Mouse (Mus musculus) small intestine, adult 2 months (tissue): ENCODE measurements around the gene Rab11fip3. TPM values are rescaled to one million over a fixed set of nuclear protein-coding genes. Genes with fewer than 3 reads are reported as not detected.

Source experiments
- H3K27ac ChIP-seq: fragments of 200-500 bp; 2 replicates; pipeline ENCODE4 v1.5.1; 2012; ENCODE audit warnings: low read depth, low read length, control low read depth, inconsistent platforms; ENCODE audit not compliant: insufficient read depth
- H3K27me3 ChIP-seq: fragments of 200-500 bp; 2 replicates; pipeline ENCODE4 v1.6.1; 2012; ENCODE audit warnings: mild to moderate bottlenecking, moderate library complexity, low read length, inconsistent platforms; ENCODE audit not compliant: control insufficient read depth, insufficient read depth
- H3K36me3 ChIP-seq: fragments of 200-500 bp; 2 replicates; pipeline ENCODE4 v1.6.1; 2012; ENCODE audit warnings: mild to moderate bottlenecking, low read length, control low read depth, inconsistent platforms; ENCODE audit not compliant: control insufficient read depth, insufficient read depth
- H3K4me1 ChIP-seq: fragments of 200-500 bp; 2 replicates; pipeline ENCODE4 v1.6.1; 2012; ENCODE audit warnings: low read length, inconsistent platforms, mixed read lengths; ENCODE audit not compliant: control insufficient read depth, insufficient read depth, insufficient read length
- H3K4me3 ChIP-seq: fragments of 200-500 bp; 2 replicates; pipeline ENCODE4 v1.5.1; 2012; ENCODE audit warnings: low read depth, mild to moderate bottlenecking, control low read depth, inconsistent platforms, low read length, moderate library complexity
- CTCF ChIP-seq: fragments of 200-500 bp; IDR thresholded peaks from 2 replicates; pipeline ENCODE4 v1.5.1; 2012; ENCODE audit warnings: low read depth, mild to moderate bottlenecking, control low read depth, inconsistent platforms, low read length, moderate library complexity, mixed read lengths; ENCODE audit not compliant: insufficient replicate concordance, insufficient read length; ENCODE audit errors: extremely low read depth
- POLR2A ChIP-seq: fragments of 200-500 bp; IDR thresholded peaks from 2 replicates; pipeline ENCODE4 v1.6.1; 2012; ENCODE audit warnings: low read depth, mild to moderate bottlenecking, control low read depth, inconsistent platforms, low read length, moderate library complexity
- WGBS: fragments of 180-500 bp; shearing (Covaris S2); methylation state at CpG from one replicate; pipeline ENCODE4 v1.1.7; 2018; 5-methylcytosine and 5-hydroxymethylcytosine counted together
- polyA plus RNA-seq: library from polyadenylated mRNA; depleted of rRNA; stranded (reverse); fragments of >200 nt; gene quantifications from 2 replicates; pipeline ENCODE4 v1.2.3, GENCODE M21; 2012

The Rab11fip3 gene
- polyA plus RNA-seq, 1 experiment = 116 TPM

DNA sequence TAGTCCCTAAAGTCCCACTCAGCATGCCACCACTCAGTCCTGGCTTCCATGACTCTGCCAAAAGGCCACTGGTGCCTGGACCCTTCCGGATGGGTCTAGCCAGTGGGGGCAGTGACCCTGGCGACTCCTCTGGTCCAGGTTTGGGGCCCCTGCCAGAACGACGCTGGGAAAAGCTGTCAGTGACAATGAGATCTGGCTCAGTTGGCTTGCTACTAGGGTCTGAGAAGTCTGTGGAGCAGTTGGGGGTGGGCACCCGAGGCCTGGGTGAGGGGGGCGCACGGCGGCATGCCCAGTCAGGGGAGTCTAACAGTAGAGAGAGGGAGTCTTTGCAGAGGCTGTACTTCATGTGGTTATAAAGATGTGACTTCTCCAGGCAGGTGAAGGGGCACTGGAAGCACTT, 121.3 kb downstream of the Rab11fip3 start:
- no peak for TF ChIP-seq POLR2A
- TF ChIP-seq CTCF = no peak
- Histone ChIP-seq H3K4me3 (no peak overlapping the region), H3K27me3 (peaks cover 16% of the 10 kb centered on the region), H3K27ac (no peak overlapping the region), H3K36me3 (no peaks in the 10 kb centered on the region), H3K4me1 (peaks cover 3% of the 10 kb centered on the region)
- 82% methylated on average over 8 of the region's 8 CpGs for WGBS

DNA sequence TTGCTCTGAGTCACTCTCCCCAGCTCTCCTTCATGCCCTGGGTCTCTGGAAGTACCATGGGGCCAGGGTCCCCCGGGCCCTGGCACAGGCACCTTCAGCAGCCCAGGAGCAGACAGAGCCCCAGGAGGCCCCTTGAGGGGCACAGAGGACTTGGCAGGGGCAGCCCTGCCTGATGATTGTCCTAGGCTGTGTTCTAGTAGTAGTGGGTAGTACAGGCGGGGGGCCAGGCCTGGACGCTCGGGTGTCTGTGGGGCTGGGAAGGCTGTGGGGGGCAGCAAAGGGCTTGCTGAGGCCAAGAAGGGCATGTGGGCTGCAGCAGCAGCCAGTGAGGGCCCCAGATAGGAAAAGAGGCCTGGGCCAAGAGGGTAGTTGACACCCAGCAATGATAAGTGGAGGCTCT, 121.8 kb downstream of the Rab11fip3 start:
- Histone ChIP-seq H3K4me3 (no peak overlapping the region), H3K4me1 (peaks cover 8% of the 10 kb centered on the region), H3K36me3 (no peaks in the 10 kb centered on the region), H3K27me3 (peaks cover 16% of the 10 kb centered on the region), H3K27ac (no peak overlapping the region)
- 87% methylated on average over 4 of the region's 4 CpGs for WGBS
- TF ChIP-seq CTCF (no peak), POLR2A (no peak)

- TF ChIP-seq POLR2A (no peak), CTCF (no peak)
- WGBS = 81% methylated on average over 8 of the region's 8 CpGs
- H3K27ac ChIP-seq = no peak overlapping the region
- no peaks in the 10 kb centered on the region for H3K36me3 ChIP-seq
- H3K4me3 ChIP-seq = no peak overlapping the region
- peaks cover 12% of the 10 kb centered on the region for H3K4me1 ChIP-seq
- H3K27me3 ChIP-seq = peaks cover 11% of the 10 kb centered on the region
Measured at GRCm38 (mm10) chr17:25946891-25947290, 122.5 kb downstream of the Rab11fip3 start.

- Histone ChIP-seq H3K27ac (no peak overlapping the region), H3K4me1 (peaks cover 12% of the 10 kb centered on the region), H3K27me3 (peaks cover 6% of the 10 kb centered on the region), H3K4me3 (no peak overlapping the region), H3K36me3 (no peaks in the 10 kb centered on the region)
- TF ChIP-seq CTCF (no peak), POLR2A (no peak)
- WGBS = 83% methylated on average over 7 of the region's 7 CpGs
Measured at GRCm38 (mm10) chr17:25946349-25946748, 123.0 kb downstream of the Rab11fip3 start.

DNA sequence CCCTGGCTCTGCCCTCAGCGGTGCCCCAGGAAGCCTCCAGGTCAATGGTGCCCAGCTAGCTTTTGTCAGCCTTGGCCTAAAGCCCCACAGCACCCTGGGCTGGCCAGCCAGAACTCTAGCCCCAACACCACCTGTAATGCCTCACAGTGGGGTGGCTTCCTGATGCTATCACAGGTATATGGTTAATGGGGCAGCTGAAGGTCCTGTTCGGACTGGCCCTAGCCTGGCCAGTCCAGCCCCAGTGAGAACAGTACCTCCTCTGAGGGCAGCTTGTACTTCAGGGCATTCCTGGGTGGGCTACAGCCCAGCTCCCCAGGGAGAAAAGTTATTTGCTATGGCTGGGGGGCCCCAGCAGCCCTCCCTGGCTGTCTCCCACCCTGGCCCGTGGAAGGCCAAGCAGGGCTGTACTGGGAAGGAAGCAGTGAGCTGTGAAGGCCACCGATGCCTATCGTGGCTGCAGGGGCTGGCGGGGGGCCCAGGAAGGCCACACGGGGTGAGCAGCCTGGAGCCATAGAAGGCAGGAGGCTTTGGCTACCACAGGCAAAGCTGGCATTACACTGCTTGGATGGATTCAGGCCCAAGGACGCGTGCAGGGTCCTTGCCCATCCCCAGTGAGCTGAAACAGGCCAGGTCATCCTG, 123.7 kb downstream of the Rab11fip3 start:
- TF ChIP-seq POLR2A (no peak), CTCF (no peak)
- Histone ChIP-seq H3K4me1 (peaks cover 15% of the 10 kb centered on the region), H3K4me3 (no peak overlapping the region), H3K27me3 (no peaks in the 10 kb centered on the region; the same call in 1 of the 2 replicates), H3K36me3 (no peaks in the 10 kb centered on the region), H3K27ac (no peak overlapping the region)
- WGBS = 72% methylated on average over 9 of the region's 9 CpGs

GRCm38 (mm10) chr17:25944366-25945163, 124.8 kb downstream of the Rab11fip3 start, which contains the start of the genes Pigq and Nhlrc4:
Gene Pigq, minus strand, starts transcription at chr17:25944936.
Gene Nhlrc4, minus strand, starts transcription at chr17:25944961.
- peaks cover 15% of the 10 kb centered on the region for H3K4me1 ChIP-seq
- no peaks in the 10 kb centered on the region for H3K36me3 ChIP-seq
- no peak within 1 kb of the TSS for H3K4me3 ChIP-seq
- WGBS = 57% methylated on average over 6 of the region's 6 CpGs
- TF ChIP-seq POLR2A (no peak), CTCF (no peak)
- no peak within 1 kb of the TSS for H3K27ac ChIP-seq
- H3K27me3 ChIP-seq = no peaks in the 10 kb centered on the region

DNA sequence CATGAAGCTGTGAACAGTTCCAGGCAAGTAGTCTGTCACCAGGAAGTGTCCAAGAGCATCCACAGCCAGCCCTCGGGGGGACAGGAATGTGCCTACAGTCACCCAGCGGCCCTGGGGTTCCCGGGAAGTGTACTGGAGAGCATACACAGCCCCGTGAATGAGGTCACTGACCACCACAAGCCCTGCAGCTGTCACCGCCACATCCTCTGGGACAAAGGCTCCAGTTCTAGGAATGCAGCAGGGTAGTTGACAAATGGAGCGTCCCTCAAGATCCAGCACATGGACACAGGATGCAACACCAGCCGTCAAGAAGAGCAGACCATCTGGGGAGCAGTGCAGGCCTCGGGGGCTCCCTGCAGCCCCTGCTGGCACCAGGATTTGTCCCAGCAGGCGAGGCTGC, 125.6 kb downstream of the Rab11fip3 start:
- no peak overlapping the region for H3K4me3 ChIP-seq
- no peaks in the 10 kb centered on the region for H3K27me3 ChIP-seq
- TF ChIP-seq CTCF = no peak
- no peak for TF ChIP-seq POLR2A
- no peak overlapping the region for H3K27ac ChIP-seq
- H3K36me3 ChIP-seq = no peaks in the 10 kb centered on the region
- H3K4me1 ChIP-seq = peaks cover 15% of the 10 kb centered on the region
- 87% methylated on average over 9 of the region's 9 CpGs for WGBS
